Mouse (Mus musculus) heart, embryonic 13.5 days (tissue): Measurements from ENCODE around the gene Gpr173. TPM values are rescaled to one million over a fixed set of nuclear protein-coding genes. Genes with fewer than 3 reads are reported as not detected.

Source experiments
- polyA plus RNA-seq: library from polyadenylated mRNA; unstranded; fragments of >200 nt; fragmentation: Nextera tagmentation; extraction: Ambion mirVana; gene quantifications from 2 replicates; pipeline ENCODE4 v1.2.1, GENCODE M21; 2015

Gene Gpr173
- polyA plus RNA-seq, 1 experiment from 2014 or later = 2.2 TPM

Other genes starting within 250 kb of the Gpr173 start
- gene Iqsec2, start 224.4 kb downstream of the Gpr173 start, polyA plus RNA-seq = 31.3 and 34.1 TPM in 2 replicates
- gene Kdm5c, start 135.7 kb downstream of the Gpr173 start, polyA plus RNA-seq = 29.6 and 32.3 TPM in 2 replicates
- 7.2 and 8.1 TPM in 2 replicates for gene Kantr, start 41.2 kb downstream of the Gpr173 start, polyA plus RNA-seq
- 17.1 and 18.2 TPM in 2 replicates for gene Tspyl2, start 26.3 kb downstream of the Gpr173 start, polyA plus RNA-seq
- gene Cldn34a, start 194.6 kb upstream of the Gpr173 start, polyA plus RNA-seq = not detected in 2 replicates